Mouse (Mus musculus): ENCODE measurements around the gene Cby1.

GRCm38 (mm10) chr15:79685141-79685641 lies 26.2 kb downstream of the Cby1 start:
- TF ChIP-seq POLR2A (IDR thresholded peaks at IDR 0.05; ENCODE audit: low read depth, low read length): no peak
- no peak for TF ChIP-seq CTCF (IDR thresholded peaks at IDR 0.05; ENCODE audit: extremely low read depth, insufficient read depth, insufficient read length, insufficient replicate concordance)

Data from spleen, adult 2 months (tissue).